Comparison of ENCODE assay signal across 8 mouse cellular contexts in genomic region chr2:59841189-59841939, GRCm38 (mm10). TPM values are rescaled to one million over a fixed set of nuclear protein-coding genes. Genes with fewer than 3 reads are reported as not detected.
A peak's percentile ranks its signal among the peaks of the same experiment; 100 is the strongest.
DNase-seq lines count a peak whose midpoint lies in the region; ATAC-seq and TF ChIP-seq lines count a peak whose summit lies in the region.

No protein-coding gene starts in this region.

- H3K9ac ChIP-seq in kidney, embryonic 16.5 days (replicated peaks; ENCODE audit: low read length), result no peak overlapping the region

- no peak overlapping the region for H3K4me3 ChIP-seq in spleen, adult 2 months (ENCODE audit: extremely low read depth, insufficient read depth, insufficient read length)
- H3K4me3 ChIP-seq in kidney, embryonic 16.5 days (ENCODE audit: low read length), result no peak overlapping the region

- DNase-seq in spleen, adult 2 months (ENCODE audit: low read depth in 1 of 2, low spot score in 2 of 2), result no peak
- no peak for DNase-seq in spleen, adult 12 weeks (ENCODE audit: low spot score)
- peak; percentile 46 to 59 for DNase-seq in heart, adult 9 months (ENCODE audit: low spot score in 2 of 2)
- DNase-seq in lung, postnatal 10 days, result peak; percentile 81
- DNase-seq in left cerebral cortex, postnatal 25 days (ENCODE audit: low spot score in 2 of 2), result no peak
- no peak for DNase-seq in layer of hippocampus, postnatal 14 days (ENCODE audit: low spot score in 2 of 2)

- H3K36me3 ChIP-seq in spleen, adult 2 months (ENCODE audit: control insufficient read depth, insufficient read depth, low read length), result no peaks in the 10 kb centered on the region; the same call in 1 of the 2 replicates
- H3K36me3 ChIP-seq in kidney, embryonic 16.5 days (ENCODE audit: insufficient read depth, low read length), result peaks cover 74% of the 10 kb centered on the region

- no peaks in the 10 kb centered on the region for H3K27me3 ChIP-seq in spleen, adult 2 months (ENCODE audit: control insufficient read depth, insufficient read depth, low read length)
- no peaks in the 10 kb centered on the region for H3K27me3 ChIP-seq in kidney, embryonic 16.5 days (ENCODE audit: insufficient read depth, low read length)

- H3K4me1 ChIP-seq in spleen, adult 2 months (ENCODE audit: control insufficient read depth, insufficient read depth, insufficient read length), result no peaks in the 10 kb centered on the region
- peaks cover 8% of the 10 kb centered on the region for H3K4me1 ChIP-seq in kidney, embryonic 16.5 days (ENCODE audit: insufficient read depth, low read length)

- no peak overlapping the region for H3K4me2 ChIP-seq in kidney, embryonic 16.5 days (replicated peaks; ENCODE audit: low read depth, low read length)

- TF ChIP-seq CTCF in spleen, adult 2 months (IDR thresholded peaks at IDR 0.05; ENCODE audit: extremely low read depth, insufficient read depth, insufficient read length, insufficient replicate concordance), result no peak

- no peak for TF ChIP-seq POLR2A in spleen, adult 2 months (IDR thresholded peaks at IDR 0.05; ENCODE audit: low read depth, low read length)

- H3K9me3 ChIP-seq in kidney, embryonic 16.5 days (ENCODE audit: low read length), result no peaks in the 10 kb centered on the region

- peak; percentile 62 for ATAC-seq in kidney, embryonic 16.5 days (ENCODE audit: low FRiP score, low TSS enrichment)
- ATAC-seq in activated CD4-positive, CD25-positive, alpha-beta regulatory T cell, adult 4 months, result no peak

- intact Hi-C loops in left cerebral cortex, postnatal 25 days (cut with DNase I), result no loop called here

- peak overlapping the region; percentile 18; the same call in 1 of the 2 replicates for H3K27ac ChIP-seq in spleen, adult 2 months (ENCODE audit: insufficient read depth, low read length)
- peak overlapping the region; percentile 67 for H3K27ac ChIP-seq in kidney, embryonic 16.5 days (ENCODE audit: low read length)

- 72% methylated on average over 11 of the region's 12 CpGs for WGBS in spleen, adult 2 months
- 68% methylated on average over 11 of the region's 12 CpGs for WGBS in kidney, embryonic 16.5 days

RNA-seq across cellular contexts. Expression of gene Wdsub1, which starts 41.0 kb away (rescaled TPM):
- 27.9 and 31.3 TPM in 2 replicates for polyA plus RNA-seq in spleen, adult 2 months (2012; rRNA removed)
- 41.9 and 47.4 TPM in 2 replicates for polyA plus RNA-seq in kidney, embryonic 16.5 days (2015; fragmentation: Nextera tagmentation; extraction: Ambion mirVana)
- total RNA-seq in left cerebral cortex, postnatal 25 days (2021), result 10 to 100 TPM; 12.8 to 15.3 TPM
- polyA plus RNA-seq in activated CD4-positive, CD25-positive, alpha-beta regulatory T cell, adult 4 months (2017; shearing (Covaris generic)), result 1 to 10 TPM; 3.8 to 4.6 TPM
- 10 to 100 TPM; 17.6 to 19.3 TPM for total RNA-seq in layer of hippocampus, postnatal 14 days (2021)

Comparison
In these comparisons a context has a peak if more than half of its experiments do, and no peak if none do; other contexts are left out.
1. DNase-seq: peak in heart, adult 9 months (2 of 2) and lung, postnatal 10 days (single experiment); none in spleen, adult 2 months (0 of 2), spleen, adult 12 weeks (single experiment), left cerebral cortex, postnatal 25 days (0 of 2) and layer of hippocampus, postnatal 14 days (0 of 2).